Mouse (Mus musculus) intestine, postnatal 0 days (tissue): ENCODE results near the gene Cldn7. TPM values are rescaled to one million over a fixed set of nuclear protein-coding genes. Genes with fewer than 3 reads are reported as not detected.
"Not testable (repeated sequence)": the region's sequence is repeated elsewhere in the genome, so short reads cannot be mapped to it uniquely, and the experiment has no call there.

Source experiments
- ATAC-seq: fragments of 200-750 bp; cut with Nextera tagmentation; 2 replicates; pipeline ENCODE4 v1.8.0; 2017; ENCODE audit warnings: mild to moderate bottlenecking, moderate TSS enrichment, moderate library complexity
- H3K27ac ChIP-seq: fragments of 300-500 bp; sonication (generic); 2 replicates; pipeline ENCODE4 v1.5.1; 2014; ENCODE audit warnings: mild to moderate bottlenecking, low read depth, low read length, moderate library complexity
- H3K27me3 ChIP-seq: fragments of 300-500 bp; sonication (generic); replicated peaks from 2 replicates; pipeline ENCODE4 v1.6.1; 2014; ENCODE audit warnings: low read length, mixed read lengths; ENCODE audit not compliant: control insufficient read depth, insufficient read depth
- H3K36me3 ChIP-seq: fragments of 300-500 bp; sonication (generic); 2 replicates; pipeline ENCODE4 v1.6.1; 2014; ENCODE audit warnings: mild to moderate bottlenecking, moderate library complexity; ENCODE audit not compliant: control insufficient read depth, insufficient read depth
- H3K4me1 ChIP-seq: fragments of 300-500 bp; sonication (generic); replicated peaks from 2 replicates; pipeline ENCODE4 v1.6.1; 2014; ENCODE audit warnings: antibody characterized with exemption, low read length, mixed read lengths; ENCODE audit not compliant: control insufficient read depth, insufficient read depth
- H3K4me2 ChIP-seq: fragments of 300-500 bp; sonication (generic); replicated peaks from 2 replicates; pipeline ENCODE4 v1.6.1; 2014; ENCODE audit warnings: low read depth, mild to moderate bottlenecking, moderate library complexity
- H3K4me3 ChIP-seq: fragments of 300-500 bp; sonication (generic); 2 replicates; pipeline ENCODE4 v1.5.1; 2014; ENCODE audit warnings: low read depth, low read length
- H3K9ac ChIP-seq: fragments of 300-500 bp; sonication (generic); 2 replicates; pipeline ENCODE4 v1.6.1; 2014; ENCODE audit warnings: mild to moderate bottlenecking, low read depth, low read length
- H3K9me3 ChIP-seq: fragments of 300-500 bp; sonication (generic); 2 replicates; pipeline ENCODE4 v1.6.1; 2016; ENCODE audit warnings: mixed run types; ENCODE audit not compliant: control insufficient read depth
- CTCF ChIP-seq: sonication (generic); IDR thresholded peaks from 2 replicates; pipeline ENCODE4 v1.5.1; 2016; ENCODE audit warnings: low read depth, mild to moderate bottlenecking, control low read depth, antibody characterized with exemption, moderate library complexity
- WGBS: fragments of 180-500 bp; shearing (Covaris S2); extraction: QIAGEN DNeasy Blood & Tissue Kit; methylation state at CpG from one replicate; pipeline ENCODE4 v1.1.7; 2014; 5-methylcytosine and 5-hydroxymethylcytosine counted together
- polyA plus RNA-seq: library from polyadenylated mRNA; unstranded; fragments of >200 nt; fragmentation: Nextera tagmentation; extraction: Ambion mirVana; gene quantifications from 2 replicates; pipeline ENCODE4 v1.2.1, GENCODE M21; 2015

Gene Cldn7
- polyA plus RNA-seq, 1 experiment from 2014 or later = 1,341 TPM

DNA sequence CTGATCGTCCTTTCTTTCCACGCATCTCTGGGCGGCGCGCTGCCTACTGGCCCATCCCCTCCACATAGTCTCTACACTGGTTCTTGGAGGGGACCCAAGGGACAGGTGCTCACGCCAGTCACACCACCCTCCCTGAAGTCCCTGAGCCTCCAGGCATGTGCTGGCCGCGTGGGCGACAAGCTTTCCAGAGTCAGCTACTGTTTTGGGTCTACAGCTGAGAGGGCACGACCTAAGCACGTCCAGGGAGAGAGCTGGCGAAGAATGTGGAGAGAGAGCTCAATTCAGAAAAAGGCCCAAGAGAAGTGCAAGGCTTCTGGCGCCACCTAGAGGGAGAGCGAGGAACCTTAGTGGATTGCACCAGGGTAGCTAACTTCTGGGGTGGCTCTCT, 15.8 kb upstream of the Cldn7 start:
- under 1% methylated on average over 14 of the region's 14 CpGs for WGBS
- ATAC-seq = peak; percentile 39; the same call in 1 of the 2 replicates
- H3K4me3 ChIP-seq = peak overlapping the region; percentile 47
- H3K9me3 ChIP-seq = no peaks in the 10 kb centered on the region
- no peaks in the 10 kb centered on the region for H3K36me3 ChIP-seq
- H3K9ac ChIP-seq = peak overlapping the region; percentile 18; the same call in 1 of the 2 replicates
- peaks cover 10% of the 10 kb centered on the region for H3K4me1 ChIP-seq
- peak; percentile 97 for TF ChIP-seq CTCF
- peak overlapping the region; percentile 74 for H3K4me2 ChIP-seq
- no peak overlapping the region for H3K27ac ChIP-seq
- no peaks in the 10 kb centered on the region for H3K27me3 ChIP-seq

DNA sequence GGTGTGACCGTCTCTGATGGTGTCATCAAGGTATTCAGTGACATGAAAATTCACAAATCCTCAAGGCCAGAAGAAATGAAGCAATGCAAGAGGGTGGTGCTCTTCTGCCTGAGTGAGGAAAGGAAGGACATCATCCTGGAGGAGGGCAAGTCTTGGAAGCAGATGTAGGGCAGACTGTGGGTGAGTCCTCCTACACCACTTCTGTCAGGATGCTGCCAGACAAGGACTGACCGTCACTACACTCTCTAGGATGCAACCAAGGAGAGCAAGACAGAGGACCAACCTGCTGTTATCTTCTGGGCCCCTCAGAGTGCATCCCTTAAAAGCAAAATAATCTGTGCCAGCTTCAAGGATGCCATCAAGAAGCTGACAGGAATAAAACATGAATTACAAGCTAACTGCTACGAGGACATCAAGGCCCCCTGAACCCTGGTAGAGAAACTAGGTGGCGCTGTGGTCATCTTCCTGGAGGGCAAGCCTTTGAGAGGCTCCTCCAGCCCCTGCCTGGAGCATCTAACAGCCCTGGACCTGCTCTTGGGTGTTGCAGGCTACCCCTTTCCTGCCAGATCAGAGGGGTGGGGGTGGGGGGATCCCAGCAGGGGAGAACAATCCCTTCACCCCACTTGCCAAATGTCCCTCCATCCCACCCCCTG, 13.6 kb upstream of the Cldn7 start:
- WGBS = 45% methylated on average over 4 of the region's 4 CpGs
- Histone ChIP-seq H3K27me3 (no peaks in the 10 kb centered on the region), H3K9ac (no peak overlapping the region), H3K9me3 (no peaks in the 10 kb centered on the region), H3K36me3 (no peaks in the 10 kb centered on the region), H3K4me1 (peaks cover 10% of the 10 kb centered on the region), H3K4me3 (no peak overlapping the region), H3K27ac (no peak overlapping the region), H3K4me2 (no peak overlapping the region)
- peak; percentile 61 for TF ChIP-seq CTCF
- no peak for ATAC-seq

DNA sequence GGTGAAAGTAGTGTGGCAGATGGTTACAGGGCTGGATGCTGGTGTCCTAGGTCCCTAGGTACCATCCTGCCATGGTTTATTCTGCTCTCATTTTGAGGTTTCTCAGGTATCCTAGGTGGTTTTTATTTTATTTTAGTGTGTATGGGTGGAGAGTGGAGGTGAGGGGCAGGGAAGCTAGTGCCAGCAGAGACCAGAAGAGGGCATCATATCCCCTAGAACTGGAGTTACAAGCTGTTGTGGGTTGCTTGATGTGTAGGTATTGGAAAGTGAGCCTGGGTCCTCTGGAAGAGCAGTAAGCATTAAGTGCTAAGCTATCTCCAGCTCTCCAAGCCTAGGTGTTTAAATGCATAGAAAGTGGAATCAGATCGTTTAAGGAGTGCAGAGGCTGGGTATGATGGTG, 12.3 kb upstream of the Cldn7 start:
- Histone ChIP-seq H3K9ac (no peak overlapping the region), H3K4me2 (no peak overlapping the region), H3K27ac (no peak overlapping the region), H3K4me3 (no peak overlapping the region), H3K4me1 (peaks cover 10% of the 10 kb centered on the region), H3K36me3 (no peaks in the 10 kb centered on the region), H3K9me3 (no peaks in the 10 kb centered on the region), H3K27me3 (no peaks in the 10 kb centered on the region)
- 36% methylated on average over 1 of the region's 1 CpGs for WGBS
- ATAC-seq = no peak
- peak; percentile 68 for TF ChIP-seq CTCF

DNA sequence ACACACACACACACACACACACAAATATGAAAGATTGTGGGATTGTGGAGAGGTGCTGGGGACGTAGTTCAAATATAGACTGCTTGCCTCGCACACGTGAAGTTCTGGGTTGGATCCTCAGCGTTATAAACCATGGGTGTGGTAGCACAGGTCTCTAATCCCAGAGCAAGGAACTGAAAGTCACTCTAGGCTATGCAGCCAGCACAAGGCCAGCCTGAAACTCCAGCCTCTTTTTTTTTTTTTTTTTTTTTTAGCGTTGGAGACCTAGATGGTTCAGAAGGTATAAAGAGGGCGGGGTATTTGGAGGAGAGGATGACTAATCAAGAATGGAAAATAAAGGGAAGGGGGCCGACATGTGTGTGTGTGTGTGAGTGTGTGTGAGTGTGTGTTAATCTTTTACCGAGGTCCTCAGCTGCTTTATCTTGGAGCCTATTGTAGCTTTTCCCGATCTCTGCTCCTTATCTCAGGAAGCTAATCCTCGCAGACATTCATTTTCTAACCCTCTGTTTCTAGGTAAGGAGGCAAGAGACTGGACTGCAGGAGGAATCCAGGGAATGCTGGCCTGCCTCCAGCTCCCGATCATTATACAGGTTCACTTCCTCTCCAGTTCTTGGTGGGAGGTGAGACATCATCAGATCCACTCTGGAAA, 11.2 kb upstream of the Cldn7 start:
- Histone ChIP-seq H3K4me3 (no peak overlapping the region), H3K4me2 (peak overlapping the region; percentile 6), H3K27ac (no peak overlapping the region), H3K27me3 (no peaks in the 10 kb centered on the region), H3K9me3 (no peaks in the 10 kb centered on the region), H3K36me3 (no peaks in the 10 kb centered on the region), H3K9ac (no peak overlapping the region), H3K4me1 (peaks cover 5% of the 10 kb centered on the region)
- peak; percentile 37; the same call in 1 of the 2 replicates for ATAC-seq
- whole genome bisulfite sequencing = 22% methylated on average over 11 of the region's 11 CpGs
- no peak for TF ChIP-seq CTCF

DNA sequence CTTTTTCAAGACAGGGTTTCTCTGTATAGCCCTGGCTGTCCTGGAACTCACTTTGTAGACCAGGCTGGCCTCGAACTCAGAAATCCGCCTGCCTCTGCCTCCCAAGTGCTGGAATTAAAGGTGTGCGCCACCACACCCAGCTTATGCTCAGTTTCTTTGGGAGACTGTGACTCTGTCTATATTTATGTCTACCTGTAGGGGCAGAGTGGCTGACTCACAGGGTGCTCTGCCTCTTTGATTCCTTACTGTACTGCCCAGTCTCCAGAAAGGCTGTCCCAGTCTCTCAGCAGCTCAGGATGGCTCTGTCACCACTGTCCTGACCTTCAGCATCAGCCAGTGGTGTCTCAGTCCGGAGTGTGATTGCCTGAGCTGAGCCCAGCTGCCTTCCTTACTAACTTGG, 9.0 kb upstream of the Cldn7 start:
- not testable (repeated sequence) for H3K27ac ChIP-seq, H3K4me3 ChIP-seq, H3K9me3 ChIP-seq, H3K27me3 ChIP-seq, H3K4me2 ChIP-seq, H3K4me1 ChIP-seq, H3K9ac ChIP-seq, H3K36me3 ChIP-seq
- TF ChIP-seq CTCF = peak; percentile 26
- 71% methylated on average over 3 of the region's 4 CpGs for WGBS
- peak; percentile 44 for ATAC-seq

DNA sequence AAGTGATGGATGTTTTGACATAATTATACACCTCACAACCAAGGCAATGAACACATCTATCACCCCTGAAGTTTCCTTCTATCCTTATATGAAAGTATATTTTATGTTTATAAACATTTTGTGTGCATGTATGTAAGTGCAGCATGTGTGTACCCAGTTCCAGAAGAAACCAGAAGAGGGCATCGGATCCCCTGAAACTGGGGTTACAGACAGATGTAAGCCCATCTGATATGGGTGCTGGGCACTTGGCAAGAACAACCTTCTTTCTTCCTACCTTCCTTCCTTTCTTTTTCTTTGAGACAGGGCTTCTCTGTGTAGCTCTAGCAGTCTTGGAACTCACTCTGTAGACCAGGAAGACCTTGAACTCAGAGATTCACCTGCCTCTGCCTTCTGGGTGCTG, 8.4 kb upstream of the Cldn7 start:
- Histone ChIP-seq H3K4me1 (no peaks in the 10 kb centered on the region), H3K27me3 (no peaks in the 10 kb centered on the region), H3K36me3 (no peaks in the 10 kb centered on the region), H3K9ac (no peak overlapping the region), H3K27ac (no peak overlapping the region), H3K9me3 (no peaks in the 10 kb centered on the region), H3K4me3 (no peak overlapping the region), H3K4me2 (no peak overlapping the region)
- no peak for ATAC-seq
- peak; percentile 38 for TF ChIP-seq CTCF
- WGBS = 77% methylated on average over 1 of the region's 1 CpGs
